Mouse (Mus musculus) left cerebral cortex, postnatal 25 days (tissue): ENCODE measurements around the gene Orm2. TPM values are rescaled to one million over a fixed set of nuclear protein-coding genes. Genes with fewer than 3 reads are reported as not detected.

Experiments
- DNase-seq, 2 experiments: peaks; one replicate each; pipeline ENCODE4 v3.0.0; 2022; ENCODE audit warnings: low spot score in 2 of 2, mixed read lengths in 1 of 2
- intact Hi-C: fragments of 180-260 bp; cut with DNase I; formaldehyde crosslinking; loops from one replicate; pipeline ENCODE4 v1.15.1; 2025
- total RNA-seq, 2 experiments: library from RNA; stranded (reverse); gene quantifications; 2 replicates each; pipeline ENCODE4 v1.2.3; 2021

Gene Orm2
- not detected for total RNA-seq

- DNase-seq, result no peak
- intact Hi-C loops, result no loop called here
Measured at GRCm38 (mm10) chr4:63362150-63362549, at the start of gene Orm2. Gene Orm2 (plus strand): TSS chr4:63362449.

DNA sequence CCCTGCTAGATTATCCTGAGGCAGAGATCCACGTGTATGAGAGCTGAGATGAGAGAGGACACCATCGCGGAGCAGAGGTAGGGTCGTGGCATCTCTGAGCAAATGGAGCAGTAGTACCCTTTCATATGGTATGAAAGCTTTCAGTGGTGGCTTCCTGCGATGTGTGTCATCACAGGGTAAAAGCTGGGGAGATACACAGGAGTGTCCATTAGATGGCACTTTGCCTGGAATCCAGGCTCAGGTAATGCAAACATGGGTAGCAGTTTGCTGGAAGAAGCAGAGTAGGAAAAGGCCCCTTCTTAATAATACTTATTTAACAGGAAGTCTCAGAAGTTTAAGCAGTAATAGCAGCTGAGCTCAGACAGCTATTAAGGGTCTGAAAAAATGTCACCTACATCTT lies 48.2 kb upstream of the Orm2 start:
- intact Hi-C loops, result no loop called here

DNA sequence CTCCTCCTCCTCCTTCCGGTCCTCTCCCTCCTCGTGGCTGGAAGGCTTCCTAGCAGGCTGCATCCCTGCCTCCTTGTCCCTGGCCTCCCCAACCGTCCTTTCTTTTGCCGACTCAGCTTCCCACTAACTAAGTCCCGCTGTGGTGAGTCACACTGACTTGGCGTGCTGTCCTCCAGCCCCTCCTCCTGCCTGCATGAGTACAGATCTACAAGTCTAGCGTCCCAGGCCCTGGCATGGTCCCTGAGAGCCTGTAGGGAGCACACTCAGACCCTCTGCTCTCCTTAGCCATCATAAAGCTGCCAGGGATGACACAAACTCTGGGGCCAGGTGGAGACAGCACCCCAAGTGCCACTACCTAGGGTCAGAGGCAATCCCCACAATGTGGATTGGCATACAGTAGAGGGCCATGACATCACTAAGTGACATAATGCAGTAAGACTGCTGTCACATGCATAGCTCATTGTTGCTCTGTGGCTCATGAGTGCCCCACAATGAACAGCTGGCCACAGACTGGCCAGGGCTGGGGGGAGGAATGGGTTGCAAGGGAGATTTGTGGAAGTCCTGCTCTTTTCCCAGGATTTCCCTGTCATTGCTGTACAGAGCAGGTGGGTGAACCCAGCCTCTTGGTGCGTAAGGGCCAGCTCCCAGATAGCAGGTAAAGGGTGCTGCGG lies 46.0 kb upstream of the Orm2 start:
- intact Hi-C loops, result no loop called here
- DNase-seq, result peak in 1 of 2 experiments; percentile 68

More for the DNA sequence above, 48.2 kb upstream of the Orm2 start:
- no peak for DNase-seq

GRCm38 (mm10) chr4:63319566-63319965 lies 42.7 kb upstream of the Orm2 start:
- DNase-seq, result peak; percentile 39 to 53
- intact Hi-C loops, result loop anchor here (1.0 kb wide), 1 partner anchor 160 kb away; no protein-coding TSS in a partner anchor

DNA sequence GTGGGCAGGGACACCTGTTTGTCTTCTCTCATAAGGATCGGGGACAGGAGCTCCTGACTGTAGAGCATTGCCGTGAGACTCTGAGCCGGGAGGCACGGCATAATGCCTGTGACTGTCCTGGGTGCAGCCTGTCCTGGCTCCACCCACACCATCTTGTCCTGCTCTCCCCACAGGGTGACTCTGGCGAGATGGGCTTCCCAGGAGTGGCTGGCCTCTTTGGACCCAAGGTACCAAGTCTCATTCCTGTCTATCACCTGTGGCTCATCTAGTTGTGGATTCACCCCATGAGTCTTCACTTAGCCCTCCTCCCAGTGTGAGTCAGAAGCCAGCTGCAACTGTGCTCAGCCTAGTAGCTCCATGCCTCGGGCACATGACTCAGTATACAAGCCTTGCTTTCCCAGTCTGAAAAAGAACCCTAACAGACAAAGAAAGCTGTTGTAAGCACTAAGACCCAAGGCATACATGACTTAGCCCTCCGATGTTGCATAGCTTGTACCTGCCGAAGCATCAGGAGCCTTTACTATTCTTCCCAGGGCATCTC lies 38.9 kb upstream of the Orm2 start:
- DNase-seq, result no peak
- intact Hi-C loops, result no loop called here

- intact Hi-C loops, result no loop called here
- no peak for DNase-seq
Measured at GRCm38 (mm10) chr4:63333403-63333802, 28.8 kb upstream of the Orm2 start.

DNA sequence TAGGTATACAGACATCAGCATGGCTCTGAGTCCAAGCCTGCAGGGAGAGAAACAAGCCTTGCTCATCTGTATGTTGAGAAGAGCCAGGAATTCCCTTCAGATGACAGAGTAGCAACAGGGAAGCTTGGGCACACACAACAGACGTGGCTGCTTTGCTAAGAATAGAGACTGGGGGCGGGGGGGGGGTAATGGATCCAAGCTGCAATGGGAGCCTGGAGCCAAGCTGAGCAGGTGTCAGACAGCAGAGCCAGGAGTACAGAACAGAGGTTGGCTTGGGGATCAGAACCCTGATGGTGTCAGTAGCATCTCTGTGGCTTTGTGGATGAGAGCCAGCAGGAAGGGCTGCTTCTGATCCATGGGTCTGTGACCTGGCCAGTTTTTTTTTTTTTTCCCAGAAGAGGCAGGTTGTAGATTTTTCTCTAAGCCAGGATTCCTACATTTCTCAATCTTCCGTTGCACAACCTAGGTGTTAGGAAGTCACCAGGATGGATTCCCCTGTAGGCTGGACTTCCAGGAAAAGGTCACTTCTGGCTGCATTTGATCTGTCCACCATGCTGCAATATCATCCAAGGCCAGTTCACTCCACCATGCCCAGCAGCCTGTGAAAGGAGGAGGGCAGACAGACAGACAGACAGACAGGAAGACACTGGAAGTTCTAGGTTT lies 23.7 kb upstream of the Orm2 start:
- intact Hi-C loops, result no loop called here

DNA sequence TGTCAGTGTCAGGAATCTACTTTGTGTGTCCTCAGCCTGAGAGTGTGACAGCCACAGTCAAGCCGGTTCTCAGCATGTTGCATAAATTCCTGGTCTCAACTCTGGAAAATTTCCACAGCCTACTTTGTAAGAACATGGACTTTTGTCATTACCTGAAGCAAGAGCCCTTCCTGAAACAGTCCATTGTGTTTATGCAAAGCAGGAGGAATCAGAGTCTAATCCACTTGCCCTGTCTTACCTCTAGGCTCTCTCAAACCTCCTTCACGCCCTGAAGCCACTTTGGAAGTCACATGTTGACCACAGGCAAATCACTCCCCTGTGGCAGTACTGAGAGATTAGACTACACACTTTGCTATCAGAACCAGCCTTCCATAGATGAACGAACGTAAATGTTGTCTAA lies 19.8 kb upstream of the Orm2 start:
- no peak for DNase-seq
- intact Hi-C loops, result no loop called here

More for the DNA sequence above, 23.7 kb upstream of the Orm2 start:
- peak in 1 of 2 experiments; percentile 43 for DNase-seq

GRCm38 (mm10) chr4:63343608-63344007 lies 18.6 kb upstream of the Orm2 start:
- no peak for DNase-seq
- intact Hi-C loops, result no loop called here

DNA sequence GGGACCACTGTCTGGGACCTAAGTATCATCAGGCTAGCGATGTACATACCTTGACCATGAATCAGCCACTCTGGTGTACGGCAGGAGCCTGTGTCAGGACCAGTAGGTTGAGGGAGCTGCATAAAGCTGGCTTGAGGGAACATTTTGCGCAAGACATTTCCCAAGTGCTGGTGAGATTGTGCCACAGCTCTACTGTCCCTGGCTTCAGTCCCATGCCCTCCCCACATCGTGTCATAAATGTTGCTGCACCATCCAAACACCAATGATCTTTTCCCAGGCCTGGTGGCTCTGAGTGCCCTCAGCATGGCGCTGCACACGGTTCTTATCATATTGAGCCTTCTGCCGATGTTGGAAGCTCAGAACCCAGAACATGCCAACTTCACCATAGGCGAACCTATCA lies 18.0 kb upstream of the Orm2 start, which contains the start of gene Orm1:
Orm1 (plus strand) TSS at position 266 of the 400 bp plus-strand sequence.
- intact Hi-C loops, result no loop called here
- no peak for DNase-seq

DNA sequence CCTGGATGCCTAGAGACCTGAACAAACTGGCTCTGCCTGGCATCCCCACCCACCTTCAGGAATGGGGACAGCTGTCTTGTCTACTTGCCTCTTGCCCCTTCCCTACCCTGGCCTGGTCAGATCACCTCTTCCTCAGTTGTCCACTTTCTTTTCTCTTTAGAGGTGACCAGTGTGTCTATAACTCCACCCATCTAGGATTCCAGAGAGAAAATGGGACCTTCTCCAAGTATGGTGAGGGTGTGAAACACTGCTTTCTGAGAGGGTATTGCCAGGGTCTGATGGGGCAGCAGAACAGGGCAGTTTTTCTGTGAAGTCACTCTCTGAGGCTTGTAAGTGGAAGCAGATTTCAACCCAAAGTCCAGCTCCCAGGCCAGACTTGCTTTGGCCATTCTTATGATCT lies 17.0 kb upstream of the Orm2 start:
- intact Hi-C loops, result no loop called here
- no peak for DNase-seq

DNA sequence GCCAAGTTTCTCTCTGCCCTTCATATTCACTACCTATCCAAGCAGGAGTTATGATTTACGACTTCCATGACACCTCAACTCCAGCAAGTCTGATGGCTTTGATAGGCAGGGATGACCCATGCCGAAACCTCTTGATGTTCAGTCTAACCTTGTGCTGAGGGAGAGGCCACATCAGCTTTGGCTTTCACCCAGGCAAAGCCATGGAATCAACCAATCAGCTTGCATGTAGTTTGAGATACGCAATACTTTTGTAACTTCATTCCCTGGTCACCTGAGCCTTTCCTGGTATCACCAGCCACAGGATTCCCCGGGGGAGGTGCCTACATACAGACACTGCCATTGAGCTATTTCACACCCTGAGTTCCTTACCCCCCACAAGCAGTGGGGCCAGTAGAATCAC lies 15.6 kb upstream of the Orm2 start:
- DNase-seq, result no peak
- intact Hi-C loops, result no loop called here

- no peak for DNase-seq
- intact Hi-C loops, result no loop called here
Measured at GRCm38 (mm10) chr4:63348524-63348923, 13.7 kb upstream of the Orm2 start.

DNA sequence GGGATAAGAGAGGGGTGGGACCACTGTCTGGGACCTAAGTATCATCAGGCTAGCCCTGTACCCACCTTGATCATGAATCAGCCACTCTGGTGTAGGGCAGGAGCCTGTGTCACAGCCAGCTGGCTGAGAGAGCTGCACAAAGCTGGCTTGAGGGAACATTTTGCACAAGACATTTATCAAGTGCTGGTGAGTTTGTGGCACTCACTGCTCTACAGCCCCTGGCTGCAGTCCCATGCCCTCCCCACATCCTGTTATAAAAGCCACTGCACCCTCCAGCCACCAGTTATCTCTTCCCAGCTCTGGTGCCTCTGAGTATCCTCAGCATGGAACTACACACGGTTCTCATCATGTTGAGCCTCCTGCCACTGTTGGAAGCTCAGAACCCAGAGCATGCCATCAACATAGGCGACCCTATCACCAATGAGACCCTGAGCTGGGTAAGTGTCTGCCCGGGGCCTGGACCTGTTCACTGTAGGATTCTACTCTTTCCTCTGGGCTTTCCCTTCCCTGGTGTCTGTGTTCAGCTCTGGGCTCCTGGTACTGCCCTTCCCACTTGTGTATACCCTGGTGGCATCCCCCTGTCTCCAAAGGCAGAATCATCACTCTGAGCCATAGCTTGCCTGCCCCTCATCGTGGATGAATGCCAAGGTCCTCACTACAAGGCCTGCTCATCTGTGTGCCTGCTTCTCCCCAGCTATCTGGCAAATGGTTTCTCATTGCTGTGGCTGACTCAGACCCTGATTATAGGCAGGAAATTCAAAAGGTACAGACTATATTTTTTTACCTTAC lies 6.2 kb upstream of the Orm2 start, which contains the start of gene Orm3:
Orm3 (plus strand) TSS at position 286 of the 789 bp plus-strand sequence.
- intact Hi-C loops, result no loop called here

DNA sequence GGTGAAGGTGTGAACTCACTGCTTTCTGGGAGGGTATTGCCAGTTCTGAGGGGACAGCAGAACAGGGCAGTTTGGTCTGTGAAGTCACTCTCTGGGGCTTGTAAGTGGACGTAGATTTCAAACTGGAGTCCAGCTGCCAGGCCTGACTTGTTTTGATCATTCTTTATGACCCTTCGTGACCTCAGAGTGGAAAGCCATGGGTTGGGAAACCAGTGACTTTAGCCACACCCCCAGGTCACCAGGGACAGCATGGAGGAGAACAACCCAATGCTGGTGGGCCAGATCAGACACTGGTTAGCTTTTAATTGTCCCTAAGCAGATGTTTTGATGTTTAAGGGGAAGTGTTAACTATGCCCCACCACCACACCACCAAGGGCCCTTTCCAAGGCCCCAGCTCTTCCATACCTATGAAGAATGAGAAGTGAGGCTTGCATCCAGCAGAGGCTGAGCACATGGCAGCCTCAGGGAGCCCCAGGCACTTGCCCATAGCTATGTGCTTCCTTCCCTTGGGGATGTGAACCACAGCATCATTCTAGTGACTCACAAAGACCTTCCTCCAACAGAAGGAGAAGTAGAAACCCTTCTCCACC lies 5.2 kb upstream of the Orm2 start:
- intact Hi-C loops, result no loop called here
- no peak for DNase-seq

More for the DNA sequence above, 6.2 kb upstream of the Orm2 start, which contains the start of gene Orm3:
- DNase-seq, result no peak

DNA sequence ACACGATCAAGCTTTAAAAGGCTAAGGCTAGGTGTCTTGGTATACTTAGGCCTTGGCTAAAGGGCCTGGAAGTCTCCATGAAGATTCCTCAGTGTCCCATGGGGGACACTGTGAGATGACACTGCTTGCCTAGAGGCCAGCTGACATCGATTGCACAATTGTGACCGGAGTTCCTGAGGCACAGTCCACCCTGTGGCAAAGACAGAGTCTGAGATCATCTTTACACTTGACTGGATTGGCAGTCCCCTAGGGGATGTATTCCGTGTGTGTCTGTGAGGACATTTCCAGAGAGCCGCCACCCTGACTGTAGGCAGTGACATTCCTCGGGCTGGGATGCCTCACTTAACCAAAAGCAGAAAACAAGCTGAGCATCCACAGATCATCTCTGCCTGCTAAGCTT lies 2.4 kb upstream of the Orm2 start:
- no peak for DNase-seq
- intact Hi-C loops, result no loop called here

GRCm38 (mm10) chr4:63368577-63368976 lies 6.3 kb downstream of the Orm2 start:
- intact Hi-C loops, result loop anchor here (2.0 to 5.0 kb wide), 4 partner anchors 40 to 1124 kb away; no protein-coding TSS in a partner anchor
- peak; percentile 86 to 92 for DNase-seq

DNA sequence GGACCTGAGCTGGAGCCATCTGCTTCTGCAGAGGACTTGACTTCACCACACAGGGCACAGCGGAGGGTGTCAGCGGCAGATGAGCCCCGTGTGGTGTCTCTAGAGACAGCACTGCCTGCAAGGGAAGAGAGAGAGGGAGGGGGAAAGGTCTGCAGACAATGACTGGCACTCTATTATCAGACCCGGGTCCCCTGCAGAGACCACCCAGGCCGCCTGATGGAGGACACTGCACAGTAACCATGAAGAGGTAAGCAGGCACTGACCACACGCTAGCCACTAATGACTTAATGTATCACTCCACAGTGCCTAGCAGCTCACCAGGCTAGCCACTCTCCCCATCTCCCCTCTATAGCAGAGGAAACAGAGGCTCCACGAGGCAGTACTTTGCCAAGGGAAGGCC lies 8.6 kb downstream of the Orm2 start:
- DNase-seq, result no peak
- intact Hi-C loops, result no loop called here

GRCm38 (mm10) chr4:63371890-63372289 lies 9.6 kb downstream of the Orm2 start:
- DNase-seq, result peak in 1 of 2 experiments; percentile 27
- intact Hi-C loops, result no loop called here

DNA sequence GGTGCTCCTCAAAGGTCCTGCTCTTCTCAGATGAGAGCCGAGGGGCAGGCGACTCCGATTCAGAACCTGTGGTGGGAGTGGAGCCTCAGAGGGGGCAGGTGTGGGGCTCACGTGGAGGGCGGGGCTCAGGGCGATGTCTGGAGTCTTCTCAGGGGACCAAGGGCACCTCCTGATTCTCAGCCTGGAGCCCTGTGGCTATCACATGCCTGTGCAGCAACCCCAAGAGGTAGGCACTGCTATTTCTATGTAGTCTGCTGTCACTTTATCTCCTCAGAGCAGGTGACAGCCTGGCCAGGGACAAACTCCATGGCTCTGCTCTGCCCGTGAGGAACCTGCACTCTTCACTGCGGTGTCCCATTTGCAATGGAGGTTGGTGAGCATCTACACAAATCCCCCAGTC lies 11.2 kb downstream of the Orm2 start:
- intact Hi-C loops, result no loop called here
- DNase-seq, result no peak
